Mouse (Mus musculus): ENCODE measurements at regions not wholly inside any gene's neighbourhood (a gene's known extent, or its start where the extent isn't known, plus 50 kb on each side); places are given as distances from the start of the nearest gene placed in this dataset.
"Not testable (repeated sequence)": the region's sequence is repeated elsewhere in the genome, so short reads cannot be mapped to it uniquely, and the experiment has no call there.

GRCm38 (mm10) chr8:86282922-86283321 lies 297.6 kb downstream of the Abcc12 start:
- peak; percentile 68 for DNase-seq
- intact Hi-C loops (cut with DNase I) = no loop called here

- DNase-seq = no peak
- intact Hi-C loops (cut with DNase I) = no loop called here
These were observed 300.3 kb downstream of the Abcc12 start for GRCm38 (mm10) chr8:86280093-86280721.

GRCm38 (mm10) chr8:86275699-86276098 lies 304.8 kb downstream of the Abcc12 start:
- intact Hi-C loops (cut with DNase I) = no loop called here
- no peak for DNase-seq

- intact Hi-C loops (cut with DNase I) = no loop called here
- peak; percentile 25 for DNase-seq
These were observed 306.7 kb downstream of the Abcc12 start for GRCm38 (mm10) chr8:86273811-86274210.

- no peak for DNase-seq
- intact Hi-C loops (cut with DNase I) = no loop called here
These were observed 307.9 kb downstream of the Abcc12 start for GRCm38 (mm10) chr8:86272626-86273025.

- DNase-seq = no peak
- intact Hi-C loops (cut with DNase I) = no loop called here
These were observed 309.0 kb downstream of the Abcc12 start for GRCm38 (mm10) chr8:86271477-86271876.

GRCm38 (mm10) chr8:86258011-86258410 lies 322.5 kb downstream of the Abcc12 start:
- peak; percentile 86 for DNase-seq
- intact Hi-C loops (cut with DNase I) = no loop called here

- intact Hi-C loops (cut with DNase I) = no loop called here
- DNase-seq = no peak
These were observed 325.1 kb downstream of the Abcc12 start for GRCm38 (mm10) chr8:86255431-86255830.

GRCm38 (mm10) chr8:86254680-86255079 lies 325.8 kb downstream of the Abcc12 start:
- no peak for DNase-seq

GRCm38 (mm10) chr8:86252696-86253355 lies 327.7 kb downstream of the Abcc12 start:
- intact Hi-C loops (cut with DNase I) = no loop called here
- peak; percentile 70 for DNase-seq

More at GRCm38 (mm10) chr8:86254680-86255079, 325.8 kb downstream of the Abcc12 start:
- intact Hi-C loops (cut with DNase I) = no loop called here

- DNase-seq = no peak
- intact Hi-C loops (cut with DNase I) = no loop called here
These were observed 345.8 kb downstream of the Abcc12 start for GRCm38 (mm10) chr8:86234696-86235095.

- DNase-seq; intact Hi-C loops (cut with DNase I): not testable (repeated sequence)
These were observed 348.5 kb downstream of the Abcc12 start for GRCm38 (mm10) chr8:86231994-86232393.

GRCm38 (mm10) chr8:86224851-86225250 lies 355.6 kb downstream of the Abcc12 start:
- DNase-seq = peak; percentile 53
- intact Hi-C loops (cut with DNase I) = no loop called here

GRCm38 (mm10) chr8:86222715-86223114 lies 357.8 kb downstream of the Abcc12 start:
- no peak for DNase-seq
- intact Hi-C loops (cut with DNase I) = no loop called here

GRCm38 (mm10) chr8:86222228-86222627 lies 358.3 kb downstream of the Abcc12 start:
- intact Hi-C loops (cut with DNase I) = no loop called here
- DNase-seq = no peak

GRCm38 (mm10) chr8:86214399-86214798 lies 366.1 kb downstream of the Abcc12 start:
- intact Hi-C loops (cut with DNase I) = no loop called here
- no peak for DNase-seq

GRCm38 (mm10) chr8:86212461-86212860 lies 368.0 kb downstream of the Abcc12 start:
- intact Hi-C loops (cut with DNase I) = no loop called here
- DNase-seq = no peak

- no peak for DNase-seq
- intact Hi-C loops (cut with DNase I) = no loop called here
These were observed 368.1 kb downstream of the Phkb start for GRCm38 (mm10) chr8:86208812-86209262.

- no peak for DNase-seq
- intact Hi-C loops (cut with DNase I) = no loop called here
These were observed 363.9 kb downstream of the Phkb start for GRCm38 (mm10) chr8:86204421-86205229.

- DNase-seq = no peak
- intact Hi-C loops (cut with DNase I) = no loop called here
These were observed 362.3 kb downstream of the Phkb start for GRCm38 (mm10) chr8:86203107-86203506.

- intact Hi-C loops (cut with DNase I) = no loop called here
- DNase-seq = no peak
These were observed 361.1 kb downstream of the Phkb start for GRCm38 (mm10) chr8:86201830-86202229.

- no peak for DNase-seq
- intact Hi-C loops (cut with DNase I) = no loop called here
These were observed 351.5 kb downstream of the Phkb start for GRCm38 (mm10) chr8:86192262-86192661.

Measured in left cerebral cortex, postnatal 4 days (tissue).